Mouse (Mus musculus) hindbrain, embryonic 14.5 days (tissue): Measurements from ENCODE around the gene Pdlim5. TPM values are rescaled to one million over a fixed set of nuclear protein-coding genes. Genes with fewer than 3 reads are reported as not detected.
A peak's percentile ranks its signal among the peaks of the same experiment; 100 is the strongest.

Experiments used
- ATAC-seq: fragments of 200-750 bp; cut with Nextera tagmentation; 2 replicates; pipeline ENCODE4 v1.8.0; 2017; ENCODE audit warnings: moderate number of reproducible peaks, mild to moderate bottlenecking, moderate TSS enrichment, moderate library complexity; ENCODE audit not compliant: low FRiP score
- DNase-seq: peaks from one replicate; pipeline ENCODE4 v3.0.0-alpha.2; 2015; ENCODE audit warnings: low spot score
- H3K27ac ChIP-seq: fragments of 300-500 bp; sonication (generic); 2 replicates; pipeline ENCODE4 v1.5.1; 2014; ENCODE audit warnings: mild to moderate bottlenecking, moderate library complexity
- H3K27me3 ChIP-seq: fragments of 300-500 bp; sonication (generic); 2 replicates; pipeline ENCODE4 v1.6.1; 2014; ENCODE audit warnings: mild to moderate bottlenecking, low read length, mixed read lengths; ENCODE audit not compliant: control insufficient read depth, insufficient read depth
- H3K36me3 ChIP-seq: fragments of 300-500 bp; sonication (generic); replicated peaks from 2 replicates; pipeline ENCODE4 v1.6.1; 2014; ENCODE audit not compliant: control insufficient read depth, insufficient read depth
- H3K4me1 ChIP-seq: fragments of 300-500 bp; sonication (generic); replicated peaks from 2 replicates; pipeline ENCODE4 v1.6.1; 2014; ENCODE audit warnings: antibody characterized with exemption, low read length, mixed read lengths; ENCODE audit not compliant: control insufficient read depth, insufficient read depth
- H3K4me2 ChIP-seq: fragments of 300-500 bp; sonication (generic); replicated peaks from 2 replicates; pipeline ENCODE4 v1.6.1; 2014; ENCODE audit warnings: mild to moderate bottlenecking, moderate library complexity
- H3K4me3 ChIP-seq: fragments of 300-500 bp; sonication (generic); replicated peaks from 2 replicates; pipeline ENCODE4 v1.5.1; 2014; ENCODE audit warnings: mild to moderate bottlenecking, low read length
- H3K9ac ChIP-seq: fragments of 300-500 bp; sonication (generic); 2 replicates; pipeline ENCODE4 v1.6.1; 2014
- H3K9me3 ChIP-seq: fragments of 300-500 bp; sonication (generic); 2 replicates; pipeline ENCODE4 v1.6.1; 2016; ENCODE audit warnings: low read length; ENCODE audit not compliant: control insufficient read depth
- WGBS: fragments of 180-500 bp; shearing (Covaris S2); extraction: QIAGEN DNeasy Blood & Tissue Kit; methylation state at CpG from one replicate; pipeline ENCODE4 v1.1.7; 2014; 5-methylcytosine and 5-hydroxymethylcytosine counted together
- polyA plus RNA-seq: library from polyadenylated mRNA; unstranded; fragments of >200 nt; fragmentation: Nextera tagmentation; extraction: Ambion mirVana; gene quantifications from 2 replicates; pipeline ENCODE4 v1.2.1, GENCODE M21; 2014

The Pdlim5 gene
- polyA plus RNA-seq, 1 experiment from 2014 or later, result 21.1 TPM

DNA sequence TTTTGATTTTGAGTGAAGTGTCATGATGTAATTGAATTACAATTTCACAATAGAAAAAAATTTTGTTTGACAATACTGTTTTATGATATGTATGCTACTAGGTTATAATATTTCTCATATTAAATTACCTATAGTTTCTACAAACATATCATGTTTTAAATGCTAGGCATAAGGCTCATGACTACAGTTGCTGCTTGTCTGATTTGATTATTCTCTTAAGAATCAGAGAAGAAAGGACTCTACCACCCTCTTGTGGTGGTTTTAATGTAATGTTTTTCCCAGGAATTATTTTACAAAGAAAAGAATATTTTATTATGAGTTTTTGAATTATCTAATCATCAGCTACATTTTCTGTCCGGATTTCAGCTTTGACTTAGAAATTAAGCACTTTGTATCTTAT is 120.5 kb downstream of the Pdlim5 start:
- ATAC-seq (no peak), DNase-seq (peak; percentile 83)
- H3K4me3 ChIP-seq, result no peak overlapping the region
- H3K9ac ChIP-seq, result no peak overlapping the region
- H3K4me1 ChIP-seq, result no peaks in the 10 kb centered on the region
- no peak overlapping the region for H3K27ac ChIP-seq
- H3K36me3 ChIP-seq, result no peaks in the 10 kb centered on the region
- WGBS, result 0% methylated on average over 1 of the region's 1 CpGs
- H3K4me2 ChIP-seq, result no peak overlapping the region
- H3K27me3 ChIP-seq, result no peaks in the 10 kb centered on the region
- H3K9me3 ChIP-seq, result no peaks in the 10 kb centered on the region

DNA sequence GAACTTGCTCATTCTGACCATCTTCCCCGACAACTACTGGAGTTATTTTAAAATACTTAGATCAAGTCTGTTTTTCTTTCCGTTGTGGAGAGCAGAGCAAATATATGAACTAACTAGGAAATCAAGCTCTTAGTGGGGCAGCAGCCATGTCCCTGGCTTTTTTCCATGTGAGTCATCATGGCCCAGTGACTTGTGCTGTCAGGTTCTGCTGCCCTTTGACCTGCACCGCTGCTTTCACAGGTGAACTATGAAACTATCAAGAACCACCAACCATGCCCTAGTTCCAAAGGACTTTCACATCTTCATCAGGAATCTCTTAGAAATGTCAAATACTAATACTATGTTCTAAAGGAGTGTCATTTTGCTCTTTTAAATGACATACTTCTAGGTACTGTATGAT is 121.0 kb downstream of the Pdlim5 start:
- no peak for ATAC-seq
- WGBS, result 91% methylated on average over 3 of the region's 3 CpGs

DNA sequence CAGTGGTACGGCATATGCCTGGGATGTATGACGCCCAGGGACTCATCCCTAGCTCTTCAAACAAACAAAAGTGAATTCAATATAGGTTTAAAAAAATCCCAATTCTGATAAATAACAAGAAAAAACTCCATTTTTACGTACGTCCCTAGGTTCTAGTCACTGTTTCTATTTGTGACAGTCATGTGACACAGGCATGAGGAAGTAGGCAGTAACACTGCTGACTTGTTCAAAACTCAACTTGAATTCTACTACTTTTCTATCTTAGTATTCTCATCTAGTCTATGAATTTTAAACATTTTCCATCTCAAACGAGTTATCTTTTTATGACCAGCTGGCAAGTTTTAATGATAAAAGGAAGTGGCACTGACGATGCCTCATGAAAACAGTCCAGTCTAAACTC is 122.2 kb downstream of the Pdlim5 start:
- no peak overlapping the region for H3K4me2 ChIP-seq
- H3K27ac ChIP-seq, result no peak overlapping the region
- H3K4me3 ChIP-seq, result no peak overlapping the region
- WGBS, result 90% methylated on average over 6 of the region's 6 CpGs
- no peaks in the 10 kb centered on the region for H3K9me3 ChIP-seq
- no peaks in the 10 kb centered on the region for H3K27me3 ChIP-seq
- no peak for ATAC-seq
- H3K36me3 ChIP-seq, result no peaks in the 10 kb centered on the region
- DNase-seq, result no peak
- H3K4me1 ChIP-seq, result no peaks in the 10 kb centered on the region
- no peak overlapping the region for H3K9ac ChIP-seq

More for the DNA sequence above, 121.0 kb downstream of the Pdlim5 start:
- Histone ChIP-seq H3K36me3 (no peaks in the 10 kb centered on the region), H3K4me1 (no peaks in the 10 kb centered on the region), H3K9ac (no peak overlapping the region), H3K27ac (no peak overlapping the region), H3K9me3 (no peaks in the 10 kb centered on the region), H3K4me3 (no peak overlapping the region), H3K4me2 (no peak overlapping the region), H3K27me3 (no peaks in the 10 kb centered on the region)
- no peak for DNase-seq

DNA sequence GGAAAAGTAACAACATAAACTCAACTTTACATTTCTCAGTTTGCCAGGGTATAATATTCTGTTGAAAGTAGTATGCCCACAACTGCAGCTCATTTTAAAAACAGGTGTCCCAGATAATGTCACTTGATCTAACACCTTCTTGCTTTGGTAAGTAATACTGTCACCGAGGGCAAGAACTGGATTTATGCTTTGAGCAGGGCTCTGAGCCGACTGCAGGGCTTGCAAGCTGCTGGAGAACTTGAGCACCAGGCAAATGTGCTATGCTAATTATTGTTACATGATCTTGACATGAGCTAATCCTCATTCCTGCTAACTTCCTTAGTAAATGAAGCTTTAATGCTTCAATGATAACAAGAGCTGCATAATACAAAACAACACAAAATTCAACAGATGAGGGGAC is 139.1 kb downstream of the Pdlim5 start:
- H3K4me2 ChIP-seq, result no peak overlapping the region
- WGBS, result 68% methylated on average over 2 of the region's 2 CpGs
- no peaks in the 10 kb centered on the region for H3K4me1 ChIP-seq
- no peaks in the 10 kb centered on the region for H3K27me3 ChIP-seq
- H3K27ac ChIP-seq, result no peak overlapping the region
- H3K9me3 ChIP-seq, result no peaks in the 10 kb centered on the region
- DNase-seq (no peak), ATAC-seq (no peak)
- no peaks in the 10 kb centered on the region for H3K36me3 ChIP-seq
- no peak overlapping the region for H3K9ac ChIP-seq
- H3K4me3 ChIP-seq, result no peak overlapping the region

DNA sequence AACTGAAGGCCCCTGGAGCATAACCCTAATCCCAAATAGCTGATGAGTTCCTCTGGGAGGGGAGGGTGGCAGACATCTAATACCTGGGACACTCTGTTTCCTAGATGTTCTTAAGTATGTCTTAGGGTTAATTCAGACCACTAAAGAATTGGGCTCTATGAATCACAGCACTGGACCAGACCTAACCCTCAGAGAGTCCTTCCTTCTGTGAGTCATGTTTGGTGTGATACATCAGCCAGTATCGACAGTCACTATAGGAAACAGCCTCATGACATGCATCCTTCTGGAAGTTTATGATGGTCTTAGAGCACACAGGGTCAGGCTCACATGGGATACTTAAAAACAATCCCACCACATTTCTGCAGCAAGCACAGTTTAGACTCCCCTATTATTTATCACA is 143.4 kb downstream of the Pdlim5 start:
- Histone ChIP-seq H3K4me3 (no peak overlapping the region), H3K36me3 (no peaks in the 10 kb centered on the region), H3K27ac (no peak overlapping the region), H3K4me1 (no peaks in the 10 kb centered on the region), H3K27me3 (no peaks in the 10 kb centered on the region), H3K4me2 (no peak overlapping the region), H3K9ac (no peak overlapping the region), H3K9me3 (no peaks in the 10 kb centered on the region)
- DNase-seq (no peak), ATAC-seq (no peak)
- 91% methylated on average over 1 of the region's 1 CpGs for WGBS

DNA sequence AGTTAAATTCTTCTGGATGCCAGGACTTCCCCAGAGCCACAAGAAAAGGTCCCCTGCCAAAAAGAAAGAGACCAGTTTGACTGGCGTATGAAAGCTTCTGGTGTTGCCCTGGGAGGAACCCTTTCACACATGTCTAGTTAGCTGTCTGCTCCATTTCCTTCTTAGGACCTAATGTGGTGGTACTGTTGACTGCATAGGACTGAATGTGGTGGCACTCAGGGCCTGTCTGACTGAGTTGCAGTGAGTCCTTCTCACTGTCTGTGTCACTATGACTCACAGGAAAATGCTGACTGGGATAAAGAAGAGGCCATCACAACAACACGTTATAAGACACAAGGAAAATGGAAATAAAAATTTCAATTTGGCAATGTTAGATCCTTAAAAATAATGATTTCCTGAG is 146.0 kb downstream of the Pdlim5 start:
- WGBS, result 81% methylated on average over 2 of the region's 2 CpGs
- Histone ChIP-seq H3K4me1 (no peaks in the 10 kb centered on the region), H3K4me3 (no peak overlapping the region), H3K9ac (no peak overlapping the region), H3K9me3 (no peaks in the 10 kb centered on the region), H3K27ac (no peak overlapping the region), H3K4me2 (no peak overlapping the region), H3K36me3 (no peaks in the 10 kb centered on the region), H3K27me3 (no peaks in the 10 kb centered on the region)
- DNase-seq (no peak), ATAC-seq (no peak)

DNA sequence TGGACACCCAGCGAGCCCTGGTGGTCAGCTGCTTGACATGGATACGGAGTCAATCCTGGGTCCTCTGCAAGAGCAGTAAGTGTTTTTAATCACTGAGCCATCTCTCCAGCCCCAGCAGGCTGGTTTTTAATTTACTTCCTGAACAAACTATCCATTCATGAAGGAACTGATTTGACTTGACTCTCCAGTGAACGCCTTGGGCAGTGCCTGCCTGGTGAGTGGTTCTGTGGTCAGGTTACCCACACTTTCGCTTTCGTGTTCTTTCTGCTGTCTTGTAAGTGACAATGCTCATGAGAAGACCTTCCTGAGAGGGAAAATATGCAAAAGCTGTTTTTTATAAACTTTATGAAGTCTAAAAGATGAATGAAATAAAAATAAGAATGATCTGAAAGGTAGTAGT is 152.2 kb downstream of the Pdlim5 start:
- ATAC-seq (no peak), DNase-seq (no peak)
- Histone ChIP-seq H3K9ac (no peak overlapping the region), H3K27ac (no peak overlapping the region), H3K4me3 (no peak overlapping the region), H3K4me1 (no peaks in the 10 kb centered on the region), H3K36me3 (no peaks in the 10 kb centered on the region), H3K4me2 (no peak overlapping the region), H3K9me3 (no peaks in the 10 kb centered on the region), H3K27me3 (no peaks in the 10 kb centered on the region)
- 83% methylated on average over 5 of the region's 5 CpGs for WGBS

DNA sequence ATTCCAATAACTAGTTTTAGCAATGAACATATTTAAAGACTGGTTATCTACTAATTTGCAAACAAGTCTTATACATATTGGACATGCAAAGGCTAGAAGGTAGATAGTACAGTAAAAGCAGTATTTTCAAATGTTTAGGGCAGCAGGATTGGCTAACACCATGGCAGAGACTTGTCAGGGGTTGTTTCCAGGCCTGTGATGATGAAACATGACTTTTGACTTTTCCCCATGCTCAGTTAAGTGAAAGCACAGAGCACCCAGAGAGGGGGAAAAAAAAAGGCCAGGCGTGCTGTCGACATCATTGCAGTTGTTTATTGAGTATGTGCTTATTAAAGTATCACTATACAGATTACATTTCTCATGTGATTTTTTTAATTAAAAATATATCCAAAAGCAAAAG is 156.2 kb downstream of the Pdlim5 start:
- WGBS, result 92% methylated on average over 2 of the region's 2 CpGs
- Histone ChIP-seq H3K36me3 (no peaks in the 10 kb centered on the region), H3K9ac (no peak overlapping the region), H3K4me2 (no peak overlapping the region), H3K9me3 (no peaks in the 10 kb centered on the region), H3K4me3 (no peak overlapping the region), H3K27ac (no peak overlapping the region), H3K4me1 (no peaks in the 10 kb centered on the region), H3K27me3 (no peaks in the 10 kb centered on the region)
- no peak for DNase-seq
- no peak for ATAC-seq

DNA sequence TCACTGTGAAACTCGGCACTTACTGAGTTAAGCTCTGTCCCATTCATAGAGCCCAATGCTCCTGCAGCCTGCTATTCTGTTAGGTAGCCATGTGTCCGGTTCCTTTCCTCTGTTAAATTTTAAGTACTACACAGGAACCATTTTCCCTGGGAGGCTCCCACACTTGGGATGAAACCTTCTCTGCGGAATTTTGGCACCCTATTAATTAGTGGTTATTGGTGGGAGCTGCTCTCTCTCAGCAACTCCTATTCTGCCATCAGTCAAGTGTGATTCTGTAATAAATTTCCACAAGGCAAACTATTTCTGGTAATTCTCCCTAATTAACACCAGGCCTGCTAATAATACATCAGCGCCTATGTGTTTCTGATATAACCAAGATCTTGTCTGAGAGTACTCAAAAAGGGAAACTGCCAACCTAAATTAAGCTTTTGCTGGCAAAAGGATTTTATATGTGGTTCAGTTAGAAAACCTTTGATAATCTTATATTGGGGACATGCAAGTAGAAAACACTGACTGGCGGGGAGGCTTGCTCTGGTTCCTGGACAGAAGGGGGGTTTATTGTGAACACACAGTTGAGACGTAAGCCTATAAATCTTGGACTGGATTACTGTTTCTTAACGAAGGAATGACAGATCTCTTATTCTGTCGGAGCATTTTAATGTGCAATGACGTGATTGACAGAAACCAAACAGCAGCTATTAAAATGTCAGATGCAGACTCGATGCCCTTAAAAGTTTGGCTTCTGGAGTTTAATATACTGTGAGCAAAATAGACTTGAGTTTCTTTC is 157.0 kb downstream of the Pdlim5 start:
- no peak overlapping the region for H3K27ac ChIP-seq
- H3K4me1 ChIP-seq, result no peaks in the 10 kb centered on the region
- no peaks in the 10 kb centered on the region for H3K36me3 ChIP-seq
- H3K9me3 ChIP-seq, result no peaks in the 10 kb centered on the region
- no peak overlapping the region for H3K9ac ChIP-seq
- H3K4me2 ChIP-seq, result no peak overlapping the region
- DNase-seq, result no peak
- H3K4me3 ChIP-seq, result no peak overlapping the region
- H3K27me3 ChIP-seq, result no peaks in the 10 kb centered on the region
- ATAC-seq, result no peak
- 76% methylated on average over 10 of the region's 10 CpGs for WGBS

DNA sequence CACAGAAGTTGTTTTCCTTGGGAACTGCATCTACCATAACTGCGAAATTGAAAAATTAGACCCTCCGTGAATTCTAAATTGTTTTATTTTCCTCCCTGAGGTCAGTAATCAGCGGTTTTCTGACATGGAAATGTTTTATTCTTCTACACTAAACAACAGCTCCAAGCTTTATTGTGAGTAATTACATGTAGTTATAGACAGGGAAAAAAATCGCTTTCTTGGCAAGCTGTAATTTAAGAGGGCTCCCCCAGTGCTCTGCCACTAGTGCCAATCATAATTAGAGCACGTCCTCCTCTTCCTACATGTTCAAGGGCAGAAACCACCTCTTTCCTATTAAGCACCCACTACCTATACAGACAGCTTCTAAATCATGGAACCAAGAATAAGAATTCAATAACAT is 157.9 kb downstream of the Pdlim5 start:
- H3K4me3 ChIP-seq, result no peak overlapping the region
- H3K27ac ChIP-seq, result no peak overlapping the region
- no peak overlapping the region for H3K4me2 ChIP-seq
- no peak overlapping the region for H3K9ac ChIP-seq
- DNase-seq (no peak), ATAC-seq (no peak)
- H3K27me3 ChIP-seq, result no peaks in the 10 kb centered on the region
- no peaks in the 10 kb centered on the region for H3K4me1 ChIP-seq
- WGBS, result 65% methylated on average over 5 of the region's 5 CpGs
- H3K9me3 ChIP-seq, result no peaks in the 10 kb centered on the region
- H3K36me3 ChIP-seq, result no peaks in the 10 kb centered on the region
